8 mouse cellular contexts compared by ENCODE assay signal in genomic region chr6:122627469-122628108, GRCm38 (mm10). TPM values are rescaled to one million over a fixed set of nuclear protein-coding genes. Genes with fewer than 3 reads are reported as not detected.
A peak's percentile ranks its signal among the peaks of the same experiment; 100 is the strongest.
DNase-seq lines count a peak whose midpoint lies in the region; ATAC-seq and TF ChIP-seq lines count a peak whose summit lies in the region.
"Had no signal": no experiment of that assay in that cellular context is flagged by ENCODE, and none has a peak within 500 bp of the region (broad histone marks: within the 10 kb centered on the region; RNA-seq: fewer than 3 reads in every experiment).

No protein-coding gene starts in this region.

- no peak overlapping the region for H3K27ac ChIP-seq in forebrain, embryonic 15.5 days (replicated peaks)
- H3K27ac ChIP-seq in limb, embryonic 15.5 days: no peak overlapping the region
- H3K27ac ChIP-seq in stomach, embryonic 14.5 days (ENCODE audit: low read length): no peak overlapping the region

- TF ChIP-seq CTCF in lung, adult 2 months (IDR thresholded peaks at IDR 0.05; ENCODE audit: insufficient read depth, low read length): no peak

- DNase-seq in lung, adult 2 months: no peak
- no peak for DNase-seq in lung, postnatal 10 days
- no peak for DNase-seq in adrenal gland, postnatal 25 days
- DNase-seq in retina, embryonic 14.5 days (ENCODE audit: low spot score): no peak

- H3K9me3 ChIP-seq in forebrain, embryonic 15.5 days: no peaks in the 10 kb centered on the region
- no peaks in the 10 kb centered on the region for H3K9me3 ChIP-seq in limb, embryonic 15.5 days
- H3K9me3 ChIP-seq in stomach, embryonic 14.5 days (ENCODE audit: control insufficient read depth, low read depth, low read length): no peaks in the 10 kb centered on the region

- ATAC-seq in forebrain, embryonic 15.5 days (replicated peaks): no peak
- ATAC-seq in limb, embryonic 15.5 days (ENCODE audit: insufficient number of reproducible peaks, low FRiP score, low TSS enrichment, low read depth): no peak
- no peak for ATAC-seq in stomach, embryonic 14.5 days (ENCODE audit: insufficient number of reproducible peaks, insufficient read depth, low FRiP score, low read depth)

- no peaks in the 10 kb centered on the region for H3K4me1 ChIP-seq in lung, adult 2 months (ENCODE audit: control insufficient read depth, insufficient read depth, low read length)
- no peaks in the 10 kb centered on the region for H3K4me1 ChIP-seq in forebrain, embryonic 15.5 days
- H3K4me1 ChIP-seq in limb, embryonic 15.5 days: no peaks in the 10 kb centered on the region
- no peaks in the 10 kb centered on the region for H3K4me1 ChIP-seq in stomach, embryonic 14.5 days (ENCODE audit: control insufficient read depth, insufficient read depth, low read length)

- TF ChIP-seq POLR2A in lung, adult 2 months (IDR thresholded peaks at IDR 0.05; ENCODE audit: borderline replicate concordance, extremely low read depth, low read depth, low read length): no peak

- 0 out of 2 replicates have a peak overlapping the region, but pooled peaks have one; percentile 8 for H3K4me2 ChIP-seq in forebrain, embryonic 15.5 days (replicated peaks)
- H3K4me2 ChIP-seq in limb, embryonic 15.5 days: peak overlapping the region; percentile 25; the same call in 1 of the 2 replicates
- 0 out of 2 replicates have a peak overlapping the region, but pooled peaks have one; percentile 3 for H3K4me2 ChIP-seq in stomach, embryonic 14.5 days (replicated peaks; ENCODE audit: low read depth, low read length)

- H3K9ac ChIP-seq in forebrain, embryonic 15.5 days (replicated peaks): no peak overlapping the region
- no peak overlapping the region for H3K9ac ChIP-seq in limb, embryonic 15.5 days
- no peak overlapping the region for H3K9ac ChIP-seq in stomach, embryonic 14.5 days (replicated peaks; ENCODE audit: low read depth, low read length)

- WGBS in lung, adult 2 months: 19% methylated on average over 20 of the region's 20 CpGs
- WGBS in forebrain, embryonic 15.5 days: 55% methylated on average over 20 of the region's 20 CpGs
- 30% methylated on average over 20 of the region's 20 CpGs for WGBS in limb, embryonic 15.5 days
- 32% methylated on average over 20 of the region's 20 CpGs for WGBS in stomach, embryonic 14.5 days

- H3K27me3 ChIP-seq in forebrain, embryonic 15.5 days: no peaks in the 10 kb centered on the region
- H3K27me3 ChIP-seq in limb, embryonic 15.5 days: peaks cover 2% of the 10 kb centered on the region; the same call in 1 of the 2 replicates
- H3K27me3 ChIP-seq in stomach, embryonic 14.5 days (ENCODE audit: control insufficient read depth, insufficient read depth, low read length): no peaks in the 10 kb centered on the region

- peak overlapping the region; percentile 11 for H3K4me3 ChIP-seq in lung, adult 2 months (replicated peaks; ENCODE audit: extremely low read depth, low read depth, low read length)
- H3K4me3 ChIP-seq in forebrain, embryonic 15.5 days: 0 out of 2 replicates have a peak overlapping the region, but pooled peaks have one; percentile 0
- peak overlapping the region; percentile 14 for H3K4me3 ChIP-seq in limb, embryonic 15.5 days
- H3K4me3 ChIP-seq in stomach, embryonic 14.5 days (ENCODE audit: low read depth, low read length): peak overlapping the region; percentile 3; the same call in 1 of the 2 replicates

- no peaks in the 10 kb centered on the region for H3K36me3 ChIP-seq in forebrain, embryonic 15.5 days
- no peaks in the 10 kb centered on the region for H3K36me3 ChIP-seq in limb, embryonic 15.5 days
- no peaks in the 10 kb centered on the region for H3K36me3 ChIP-seq in stomach, embryonic 14.5 days (ENCODE audit: control insufficient read depth, insufficient read depth, low read length)

RNA-seq across cellular contexts. Expression of gene Dppa3, which starts 1.4 kb away (rescaled TPM):
- not detected in 2 replicates for polyA plus RNA-seq in lung, adult 2 months (2012; rRNA removed)
- not detected in 2 replicates for polyA plus RNA-seq in forebrain, embryonic 15.5 days (2015; fragmentation: Nextera tagmentation; extraction: Ambion mirVana)
- not detected in 2 replicates for polyA plus RNA-seq in limb, embryonic 15.5 days (2015; fragmentation: Nextera tagmentation; extraction: Ambion mirVana)
- polyA plus RNA-seq in stomach, embryonic 14.5 days (2014; fragmentation: Nextera tagmentation; extraction: Ambion mirVana): not detected in 2 replicates
- not detected in 2 replicates for total RNA-seq in adrenal gland, postnatal 25 days (2021)
- polyA plus RNA-seq: embryonic facial prominence, embryonic 11.5 days had no signal

RNA-seq across cellular contexts. Expression of gene Gdf3, which starts 17.7 kb away (rescaled TPM):
- not detected in 2 replicates for polyA plus RNA-seq in lung, adult 2 months (2012; rRNA removed)
- not detected in 2 replicates for polyA plus RNA-seq in forebrain, embryonic 15.5 days (2015; fragmentation: Nextera tagmentation; extraction: Ambion mirVana)
- polyA plus RNA-seq in limb, embryonic 15.5 days (2015; fragmentation: Nextera tagmentation; extraction: Ambion mirVana): 0.24 and 0.27 TPM in 2 replicates
- polyA plus RNA-seq in stomach, embryonic 14.5 days (2014; fragmentation: Nextera tagmentation; extraction: Ambion mirVana): not detected in 2 replicates
- total RNA-seq in adrenal gland, postnatal 25 days (2021): not detected in 2 replicates
- polyA plus RNA-seq: embryonic facial prominence, embryonic 11.5 days had no signal

RNA-seq across cellular contexts. Expression of gene Apobec1, which starts 25.3 kb away (rescaled TPM):
- 13.5 and 23.2 TPM in 2 replicates for polyA plus RNA-seq in lung, adult 2 months (2012; rRNA removed)
- 4.5 and 4.9 TPM in 2 replicates for polyA plus RNA-seq in forebrain, embryonic 15.5 days (2015; fragmentation: Nextera tagmentation; extraction: Ambion mirVana)
- polyA plus RNA-seq in limb, embryonic 15.5 days (2015; fragmentation: Nextera tagmentation; extraction: Ambion mirVana): 4.0 and 4.5 TPM in 2 replicates
- 3.9 and 4.6 TPM in 2 replicates for polyA plus RNA-seq in stomach, embryonic 14.5 days (2014; fragmentation: Nextera tagmentation; extraction: Ambion mirVana)
- 6.1 and 8.7 TPM in 2 replicates for total RNA-seq in adrenal gland, postnatal 25 days (2021)
